Mouse (Mus musculus): ENCODE results near the gene Armcx6. TPM values are rescaled to one million over a fixed set of nuclear protein-coding genes. Genes with fewer than 3 reads are reported as not detected.

Gene Armcx6
- polyA plus RNA-seq (2014; fragmentation: Illumina TruSeq; extraction: RNeasy Lipid Tissue Mini Kit (QIAGEN cat#74804); ENCODE audit: insufficient read depth, low read depth, low replicate concordance): 4.5 TPM

GRCm38 (mm10) chrX:134750764-134751592 is at the start of gene Armcx6:
TSS of gene Armcx6 (minus strand) at chrX:134751417.

GRCm38 (mm10) chrX:134756434-134757292 is 5.4 kb upstream of the Armcx6 start, which contains the start of gene Armcx3:
TSS of gene Armcx3 (plus strand) at chrX:134756595.

GRCm38 (mm10) chrX:134717752-134718308 is 33.4 kb downstream of the Armcx6 start, which contains the start of gene Armcx1:
TSS of gene Armcx1 (plus strand) at chrX:134717963.

Other genes with a start within 250 kb of the Armcx6 start
- 11.1 TPM for gene Timm8a1, start 209.6 kb downstream of the Armcx6 start, polyA plus RNA-seq (2014; fragmentation: Illumina TruSeq; extraction: RNeasy Lipid Tissue Mini Kit (QIAGEN cat#74804); ENCODE audit: insufficient read depth, low read depth, low replicate concordance)
- gene Btk, start 167.8 kb downstream of the Armcx6 start, polyA plus RNA-seq (2014; fragmentation: Illumina TruSeq; extraction: RNeasy Lipid Tissue Mini Kit (QIAGEN cat#74804); ENCODE audit: insufficient read depth, low read depth, low replicate concordance): 9.2 TPM
- gene Rpl36a, start 165.8 kb downstream of the Armcx6 start, polyA plus RNA-seq (2014; fragmentation: Illumina TruSeq; extraction: RNeasy Lipid Tissue Mini Kit (QIAGEN cat#74804); ENCODE audit: insufficient read depth, low read depth, low replicate concordance): 1,091 TPM
- 5.5 TPM for gene Gla, start 150.3 kb downstream of the Armcx6 start, polyA plus RNA-seq (2014; fragmentation: Illumina TruSeq; extraction: RNeasy Lipid Tissue Mini Kit (QIAGEN cat#74804); ENCODE audit: insufficient read depth, low read depth, low replicate concordance)
- gene Hnrnph2, start 150.2 kb downstream of the Armcx6 start, polyA plus RNA-seq (2014; fragmentation: Illumina TruSeq; extraction: RNeasy Lipid Tissue Mini Kit (QIAGEN cat#74804); ENCODE audit: insufficient read depth, low read depth, low replicate concordance): 56.6 TPM
- 2.6 TPM for gene Armcx4, start 64.9 kb downstream of the Armcx6 start, polyA plus RNA-seq (2014; fragmentation: Illumina TruSeq; extraction: RNeasy Lipid Tissue Mini Kit (QIAGEN cat#74804); ENCODE audit: insufficient read depth, low read depth, low replicate concordance)
- 13.4 TPM for gene Armcx1, start 33.5 kb downstream of the Armcx6 start, polyA plus RNA-seq (2014; fragmentation: Illumina TruSeq; extraction: RNeasy Lipid Tissue Mini Kit (QIAGEN cat#74804); ENCODE audit: insufficient read depth, low read depth, low replicate concordance)
- gene Armcx3, start 5.2 kb upstream of the Armcx6 start, polyA plus RNA-seq (2014; fragmentation: Illumina TruSeq; extraction: RNeasy Lipid Tissue Mini Kit (QIAGEN cat#74804); ENCODE audit: insufficient read depth, low read depth, low replicate concordance): 21.1 TPM
- gene Armcx2, start 57.8 kb upstream of the Armcx6 start, polyA plus RNA-seq (2014; fragmentation: Illumina TruSeq; extraction: RNeasy Lipid Tissue Mini Kit (QIAGEN cat#74804); ENCODE audit: insufficient read depth, low read depth, low replicate concordance): 13.4 TPM
- not detected for gene Nxf2, start 213.3 kb upstream of the Armcx6 start, polyA plus RNA-seq (2014; fragmentation: Illumina TruSeq; extraction: RNeasy Lipid Tissue Mini Kit (QIAGEN cat#74804); ENCODE audit: insufficient read depth, low read depth, low replicate concordance)

All from lung, adult 10 weeks (tissue).